Mouse (Mus musculus) layer of hippocampus, postnatal 25 days (tissue): ENCODE results near the gene Col28a1. TPM values are rescaled to one million over a fixed set of nuclear protein-coding genes. Genes with fewer than 3 reads are reported as not detected.

Experiments
- DNase-seq, 2 experiments: peaks; one replicate each; pipeline ENCODE4 v3.0.0; 2022; ENCODE audit warnings: mixed read lengths in 2 of 2, low spot score in 1 of 2; ENCODE audit errors: extremely low spot score in 1 of 2
- total RNA-seq, 2 experiments: library from RNA; stranded (reverse); gene quantifications; 2 replicates each; pipeline ENCODE4 v1.2.3; 2021

The Col28a1 gene
- total RNA-seq = under 1 TPM; 0.30 to 0.75 TPM

DNA sequence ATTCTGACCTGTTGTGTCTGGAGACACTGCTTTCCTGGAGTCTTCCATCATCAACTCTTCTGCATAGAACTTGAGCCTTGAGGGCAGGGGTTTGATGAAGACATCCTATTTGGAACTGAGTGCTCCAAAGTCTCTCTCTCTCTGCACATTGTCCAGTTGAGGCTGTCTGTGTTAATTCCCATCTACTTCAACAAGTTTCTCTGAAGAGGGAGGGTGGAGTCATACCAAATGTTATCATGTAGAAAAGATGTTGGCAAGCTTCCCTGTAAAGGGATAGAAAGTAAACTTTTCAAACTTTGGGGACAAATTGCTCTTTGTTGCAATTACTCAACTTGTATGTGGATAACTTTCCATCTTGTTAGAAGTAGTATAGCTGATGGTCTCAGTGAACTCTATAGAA lies at the start of gene Col28a1:
Gene Col28a1, minus strand, starts transcription at position 101 of the 400 bp plus-strand sequence.
- no peak for DNase-seq

DNA sequence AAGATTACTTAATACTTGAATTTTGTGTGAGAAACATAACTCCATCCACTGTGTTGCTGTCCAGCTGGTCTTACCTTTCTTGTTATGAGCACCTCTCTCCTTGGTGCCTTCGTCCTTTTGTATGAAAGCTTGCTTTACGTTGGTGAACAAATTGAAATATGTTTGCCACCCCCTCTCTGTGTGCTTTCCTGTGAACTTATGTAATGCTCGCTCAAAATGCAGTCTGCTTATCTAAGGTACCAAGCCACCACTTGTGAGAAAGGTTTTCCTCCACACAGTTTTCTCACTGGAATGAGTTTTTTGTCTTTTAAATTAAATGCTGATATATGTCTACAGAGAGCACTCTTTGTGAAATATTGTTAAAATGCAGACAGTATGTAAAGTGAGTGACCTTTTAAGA lies 36.2 kb upstream of the Col28a1 start:
- no peak for DNase-seq

DNA sequence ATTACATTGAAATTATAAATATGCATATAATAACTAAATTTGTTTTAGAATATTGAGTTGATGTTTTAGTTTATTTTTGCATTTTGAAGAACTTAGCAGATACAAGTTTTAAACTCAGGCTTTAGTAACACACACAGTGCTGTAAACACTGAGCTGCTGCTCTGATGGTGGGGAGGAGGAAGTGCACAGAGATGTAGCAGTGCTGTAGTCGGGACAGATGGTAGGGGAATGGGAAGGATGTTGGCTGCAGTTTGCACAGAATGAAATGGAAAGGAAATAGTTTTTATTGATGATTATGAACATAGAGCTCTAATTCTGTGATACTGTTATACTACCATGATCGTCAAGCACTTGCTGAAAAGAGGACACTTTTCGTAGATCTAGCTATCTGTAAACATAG lies 34.6 kb upstream of the Col28a1 start:
- no peak for DNase-seq

DNA sequence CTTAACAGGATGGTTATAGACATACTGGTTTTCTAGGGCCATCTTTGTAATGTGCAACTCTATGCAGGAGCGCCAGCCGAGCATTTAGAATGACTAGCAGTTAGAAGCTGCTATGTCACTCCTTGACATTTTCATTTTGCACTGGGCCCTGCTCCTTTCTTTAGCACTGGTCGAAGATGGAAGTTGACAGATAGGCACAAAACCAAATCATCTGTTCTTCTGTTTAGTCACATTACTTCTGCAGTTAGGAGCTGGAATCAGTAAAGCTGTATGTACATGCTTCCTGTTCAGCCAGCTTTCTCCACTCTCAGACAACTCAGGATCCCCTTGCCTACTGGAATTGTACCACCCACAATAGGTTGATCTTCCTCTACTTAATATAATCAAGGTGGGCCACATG lies 18.2 kb upstream of the Col28a1 start:
- DNase-seq = no peak

DNA sequence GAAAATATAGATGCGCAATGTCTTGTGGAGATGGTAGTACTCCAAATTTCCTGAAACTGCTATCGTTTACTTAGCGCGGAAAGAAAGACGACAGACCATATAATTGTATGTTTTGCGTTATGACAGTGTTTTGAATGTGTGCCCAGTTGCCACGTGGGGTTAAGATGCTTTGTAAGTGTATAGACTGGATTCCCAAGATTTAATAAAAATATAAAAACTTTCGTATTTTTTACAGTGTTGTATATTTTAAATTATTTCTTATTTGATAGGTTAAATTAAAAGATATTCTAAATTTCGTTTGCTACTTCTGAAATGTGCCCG lies 17.4 kb upstream of the Col28a1 start:
- DNase-seq = no peak

DNA sequence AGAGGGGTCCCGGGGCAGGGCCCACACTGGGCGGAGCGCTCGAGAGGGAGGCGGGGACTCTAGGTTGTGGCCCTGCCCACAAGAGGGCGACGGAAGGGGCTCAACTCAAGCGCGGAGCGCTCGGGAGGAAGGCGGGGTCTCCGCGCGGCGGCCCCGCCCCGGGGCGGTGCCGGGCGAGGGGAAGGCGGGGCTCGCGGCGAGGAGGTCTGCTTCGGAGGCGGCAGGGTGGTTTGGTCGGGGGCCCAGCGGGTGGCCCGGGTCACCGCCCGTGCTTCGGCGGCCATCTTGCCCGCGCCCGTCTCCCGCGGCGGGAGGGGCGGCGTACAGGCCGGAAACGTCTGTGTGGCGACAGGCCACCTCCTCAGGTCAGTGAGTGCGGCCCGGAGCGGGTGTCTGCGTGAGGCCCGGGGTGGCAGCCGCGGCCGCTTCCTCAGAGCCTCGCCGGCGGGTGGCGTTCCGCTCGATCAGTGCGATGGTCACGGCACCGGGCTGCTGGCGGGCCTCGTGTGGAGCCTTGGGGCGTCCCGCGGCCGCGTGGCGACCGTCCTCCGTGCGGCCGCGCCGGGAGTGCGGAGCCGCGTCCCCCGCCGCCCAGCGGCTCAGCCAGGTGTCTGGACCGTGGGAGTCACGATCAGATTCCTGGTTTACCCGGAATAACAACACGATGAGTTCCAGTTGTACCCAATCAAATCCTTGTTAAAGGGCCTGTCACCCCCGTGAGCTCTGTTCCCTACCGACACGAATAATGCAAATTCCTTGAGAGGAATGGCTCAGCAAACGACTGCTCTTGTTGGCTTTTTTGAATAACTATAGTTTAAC lies 16.8 kb upstream of the Col28a1 start, which contains the start of gene Mios:
Gene Mios, plus strand, starts transcription at position 176 of the 819 bp plus-strand sequence.
- peak; percentile 68 to 78 for DNase-seq

DNA sequence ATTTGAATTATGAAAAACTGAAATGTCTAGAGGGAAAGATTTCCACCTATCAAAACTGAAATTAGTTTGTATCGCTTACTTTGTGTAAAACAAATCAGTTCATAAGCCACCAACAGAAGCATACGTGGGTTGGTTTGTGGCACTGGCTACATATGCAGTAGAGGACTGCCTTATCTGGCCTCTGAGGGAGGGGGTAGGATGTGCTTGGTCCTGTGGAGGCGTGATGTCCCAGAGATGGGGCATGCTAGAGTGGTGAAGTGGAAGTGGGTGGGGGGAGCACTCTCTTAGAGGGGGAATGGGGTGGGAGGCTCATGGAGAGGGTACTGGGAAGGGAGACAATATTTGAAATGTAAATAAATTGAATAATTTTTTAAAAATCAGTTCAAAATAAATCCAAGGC lies 2.5 kb downstream of the Col28a1 start:
- no peak for DNase-seq

DNA sequence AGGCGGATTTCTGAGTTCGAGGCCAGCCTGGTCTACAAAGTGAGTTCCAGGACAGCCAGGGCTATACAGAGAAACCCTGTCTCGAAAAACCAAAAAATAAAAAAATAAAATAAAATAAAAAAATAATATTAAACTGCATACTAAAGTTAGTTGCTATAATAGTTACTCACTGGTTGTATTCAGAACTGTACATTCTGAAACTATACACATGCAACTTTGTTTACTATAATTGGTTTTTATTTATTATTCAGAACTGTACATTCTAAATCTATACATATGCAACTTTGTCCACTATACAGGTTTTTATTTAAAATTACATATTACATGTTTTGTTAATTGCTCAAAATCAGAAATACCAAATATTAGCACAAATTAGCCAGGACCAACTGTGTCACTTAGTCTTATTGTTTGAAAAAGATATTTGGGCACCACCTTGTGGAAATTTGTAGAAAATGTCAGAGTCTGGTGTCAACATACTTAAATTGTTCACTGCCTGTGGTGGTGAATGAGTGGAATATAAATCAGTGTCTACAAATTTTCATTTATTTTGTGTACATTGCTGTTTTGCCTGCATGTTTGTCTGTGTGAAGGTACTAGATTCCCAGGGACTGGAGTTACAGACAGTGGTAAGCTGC lies 3.7 kb downstream of the Col28a1 start:
- DNase-seq = no peak

DNA sequence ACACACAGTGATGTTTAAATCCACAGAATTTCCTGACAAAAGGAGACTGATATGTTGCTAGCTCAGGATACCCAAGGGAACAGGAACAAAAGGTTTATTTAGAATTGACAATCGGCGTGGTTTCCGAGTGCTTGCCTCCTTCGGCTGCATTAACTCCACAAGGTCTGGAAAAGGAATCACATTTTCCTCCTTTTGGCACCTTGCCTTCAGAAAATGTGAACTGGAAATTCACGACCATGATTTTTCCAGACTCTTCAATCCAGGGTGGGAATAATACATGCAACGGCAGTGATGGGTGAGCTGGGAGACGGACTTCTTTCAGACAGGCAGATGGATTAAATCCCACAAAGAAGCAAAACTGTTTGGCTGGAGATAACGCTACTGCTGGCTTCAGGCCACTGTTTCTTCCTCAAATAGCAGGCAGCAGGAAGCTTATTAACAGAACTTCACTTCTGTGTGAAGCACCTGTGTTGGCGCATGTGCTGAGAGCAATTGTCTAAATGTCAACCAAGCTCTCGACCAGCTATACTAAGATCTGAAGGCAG lies 13.9 kb downstream of the Col28a1 start:
- no peak for DNase-seq

DNA sequence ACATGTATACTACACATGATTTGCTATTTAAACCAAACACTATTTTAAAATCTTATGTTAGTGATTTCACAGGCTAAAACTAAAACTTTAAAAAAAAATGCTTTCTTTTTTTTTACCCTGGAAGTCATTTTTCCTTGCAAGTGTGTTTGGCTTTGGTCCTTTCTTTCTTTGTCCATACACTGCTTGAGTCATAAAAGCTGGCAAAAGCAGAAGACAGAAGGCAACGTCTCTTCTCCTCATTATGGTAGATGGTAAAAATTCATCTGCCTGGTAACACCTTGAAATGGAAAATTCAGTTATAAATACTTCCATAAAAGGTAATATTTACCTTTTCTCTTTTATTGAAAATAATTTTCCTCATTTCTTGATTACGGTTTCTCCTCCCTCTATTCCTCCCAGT lies 16.3 kb downstream of the Col28a1 start:
- DNase-seq = no peak

DNA sequence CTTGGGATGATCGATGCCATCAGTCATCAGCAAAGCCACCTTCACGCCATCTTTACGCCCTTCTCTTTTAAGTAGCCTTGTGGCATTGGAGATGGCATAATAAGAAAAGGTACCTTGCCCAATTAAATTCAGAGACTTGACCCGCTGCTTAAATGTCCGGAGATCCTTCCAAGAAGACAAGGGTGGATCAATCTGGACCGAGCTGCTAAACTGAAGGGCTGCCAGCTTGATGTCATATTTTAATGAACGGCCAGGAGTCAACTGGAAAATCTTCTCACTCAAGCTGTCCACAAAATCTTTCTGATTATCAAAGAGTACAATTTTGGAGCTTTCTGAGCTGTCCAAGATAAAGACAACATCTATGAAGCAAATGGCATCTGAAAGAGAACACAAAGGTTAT lies 17.1 kb downstream of the Col28a1 start:
- DNase-seq = no peak

DNA sequence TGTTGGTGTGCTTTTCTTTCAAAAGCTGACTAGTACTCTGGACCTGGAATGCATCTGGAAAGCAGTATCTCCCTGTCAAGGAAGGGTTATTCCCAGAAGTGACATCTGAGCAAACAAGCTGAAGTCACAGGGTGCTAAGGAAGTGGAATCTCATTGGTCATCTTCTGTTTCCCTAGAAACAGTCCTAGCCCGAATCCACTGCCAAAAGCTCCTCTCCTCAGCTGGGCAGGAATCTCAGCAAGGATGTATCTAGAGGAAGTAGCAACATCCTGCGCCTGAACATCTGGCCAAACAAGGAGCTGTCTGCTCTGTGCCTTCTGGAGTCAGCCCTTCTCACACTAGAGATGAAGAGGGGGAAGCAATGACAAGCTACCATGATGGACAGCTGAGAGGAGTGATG lies 18.4 kb downstream of the Col28a1 start:
- no peak for DNase-seq

DNA sequence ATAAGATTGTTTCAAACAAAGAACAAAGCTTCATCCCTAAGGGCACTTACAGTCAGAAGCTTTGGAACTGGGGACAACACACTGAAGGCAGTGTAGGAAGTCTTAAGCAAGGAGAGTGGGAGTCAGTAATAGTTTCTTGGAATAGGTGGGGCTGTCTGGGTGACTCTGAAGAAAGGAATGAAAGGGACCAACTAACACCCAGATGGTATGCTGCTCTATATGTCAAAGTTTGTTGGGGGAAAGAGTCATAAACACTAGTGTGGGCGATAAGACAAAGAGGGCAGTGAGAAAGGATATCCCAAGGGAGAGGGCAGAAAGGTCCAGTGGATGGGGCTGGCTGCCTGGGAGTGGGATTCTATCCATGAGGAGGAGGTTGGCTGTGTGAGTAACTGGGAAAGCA lies 20.3 kb downstream of the Col28a1 start:
- no peak for DNase-seq

DNA sequence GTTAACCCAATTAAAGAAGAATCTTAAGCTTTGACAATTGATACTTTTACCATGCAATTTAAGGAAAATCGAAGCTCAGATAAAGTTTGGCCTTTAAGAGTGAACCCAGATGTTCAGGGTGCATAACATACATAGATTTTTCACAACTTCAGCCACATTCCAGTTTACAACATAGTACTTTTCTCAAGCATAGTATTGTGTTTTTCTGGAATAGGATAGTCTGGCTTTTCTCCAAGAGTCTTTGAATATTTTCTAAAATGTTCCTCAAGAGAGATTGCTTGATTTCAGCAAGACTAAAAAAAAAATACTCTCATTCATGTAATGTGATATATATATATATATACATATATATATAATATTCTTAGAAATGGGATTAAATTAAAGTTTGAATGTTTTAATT lies 27.7 kb downstream of the Col28a1 start:
- no peak for DNase-seq

DNA sequence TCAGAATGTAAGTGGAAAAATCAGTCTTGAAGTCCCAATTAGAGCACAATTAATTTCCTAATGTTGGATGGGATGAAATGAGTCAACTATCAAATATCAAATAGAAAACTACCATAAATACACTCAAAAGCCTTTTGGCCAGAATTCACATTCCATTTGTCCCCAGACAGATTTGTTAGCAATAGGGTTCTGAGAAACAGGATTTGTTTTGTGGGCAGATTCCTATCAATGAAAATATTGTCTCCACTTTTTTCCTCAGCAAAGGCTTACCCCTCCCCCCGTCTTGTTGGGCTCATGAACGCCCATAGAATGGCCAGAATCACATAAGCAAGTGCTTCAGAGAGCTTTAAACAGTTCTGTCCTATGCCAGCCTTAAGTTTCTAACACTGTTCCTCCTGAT lies 32.4 kb downstream of the Col28a1 start:
- DNase-seq = no peak

DNA sequence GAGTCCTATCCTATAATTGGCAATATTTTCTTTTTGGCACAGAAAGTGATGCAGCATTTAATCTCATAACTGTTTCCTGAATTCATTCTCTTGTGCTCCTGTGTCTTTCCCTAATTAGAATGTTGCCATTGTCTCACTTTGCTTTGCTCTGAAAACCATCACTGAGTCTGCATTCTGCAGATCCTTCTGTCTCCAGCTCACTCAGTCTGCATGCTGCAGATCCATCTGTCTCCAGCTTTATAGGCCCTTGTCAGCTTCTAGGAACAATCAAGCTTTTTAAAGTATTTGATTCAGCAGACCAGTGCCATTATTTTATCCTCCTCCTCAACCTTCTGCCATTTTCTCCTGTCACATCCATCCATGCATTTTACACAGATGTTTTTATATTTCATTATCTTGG lies 35.3 kb downstream of the Col28a1 start:
- DNase-seq = no peak

DNA sequence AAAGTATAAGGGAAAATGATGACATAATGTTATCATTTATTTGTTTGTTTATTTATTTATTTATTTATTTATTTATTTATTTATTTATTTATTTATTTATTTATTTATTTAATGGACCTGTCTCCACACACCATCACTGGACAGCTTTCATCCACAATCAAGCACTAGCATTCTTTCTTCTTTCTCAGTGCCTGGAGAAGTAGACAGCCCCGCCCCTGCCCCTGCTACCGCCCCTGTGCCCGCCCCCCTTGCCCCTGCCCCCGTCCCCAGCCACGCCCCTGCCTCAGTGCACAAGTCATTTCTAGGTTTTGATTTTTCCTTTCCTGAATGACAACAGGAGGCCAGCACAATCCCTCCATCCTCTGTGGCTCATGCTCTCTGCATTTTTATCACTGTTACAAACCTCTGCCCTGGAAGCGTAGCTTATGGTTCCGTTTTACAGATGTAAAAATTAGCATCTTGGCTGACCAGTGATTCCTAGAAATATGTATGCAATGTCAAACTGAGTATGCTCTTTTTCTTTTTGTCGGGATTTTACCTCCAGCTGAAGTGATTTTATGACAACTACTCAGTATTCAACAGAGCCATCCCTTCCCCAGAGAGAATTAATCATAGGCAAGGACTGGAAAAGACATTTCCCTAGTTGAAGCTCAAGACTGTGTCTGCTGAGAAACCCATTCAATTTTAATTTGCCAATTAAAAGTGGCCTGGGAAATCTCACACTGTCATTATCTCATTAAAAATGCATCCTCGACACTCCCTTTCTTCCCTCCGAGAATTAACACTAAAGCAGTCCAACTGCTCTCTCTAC lies 39.7 kb downstream of the Col28a1 start:
- no peak for DNase-seq

DNA sequence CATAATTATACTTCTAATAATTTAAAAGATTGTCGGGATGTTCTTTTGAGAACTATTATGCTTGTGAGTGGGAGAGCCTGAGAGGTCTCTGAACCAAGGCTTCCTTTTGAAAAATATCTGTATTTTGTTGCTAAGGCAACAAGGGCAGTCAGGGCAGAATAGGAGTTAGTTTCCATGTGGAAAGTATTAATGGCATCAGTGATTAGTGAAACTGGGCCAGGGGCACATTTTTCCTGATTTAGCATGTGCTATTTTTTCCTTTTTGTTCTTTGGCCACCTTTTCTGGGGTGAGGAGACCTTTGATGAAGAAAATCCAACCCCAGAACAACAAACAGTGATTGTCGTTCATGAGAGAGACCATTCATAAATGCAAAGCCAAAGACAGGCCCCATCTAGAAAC lies 43.5 kb downstream of the Col28a1 start:
- no peak for DNase-seq

DNA sequence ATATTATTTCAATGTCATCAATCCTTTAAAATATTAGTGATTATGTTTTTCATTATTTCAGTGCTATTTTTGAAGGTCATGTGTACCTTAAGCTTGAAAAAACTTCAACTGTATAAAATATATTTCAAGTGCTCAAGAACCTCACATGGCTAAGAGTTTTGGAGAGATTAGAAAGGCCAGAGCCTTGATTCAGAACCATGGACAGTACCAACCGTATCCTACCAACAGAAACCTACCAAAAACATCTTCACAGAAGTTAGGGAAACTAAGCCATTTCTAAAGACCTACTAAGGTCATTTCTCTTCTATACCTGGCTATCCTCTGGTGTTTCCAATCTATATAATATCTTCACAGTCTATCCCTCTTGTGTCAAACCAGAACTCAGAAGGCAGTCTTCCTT lies 50.5 kb downstream of the Col28a1 start:
- DNase-seq = no peak

DNA sequence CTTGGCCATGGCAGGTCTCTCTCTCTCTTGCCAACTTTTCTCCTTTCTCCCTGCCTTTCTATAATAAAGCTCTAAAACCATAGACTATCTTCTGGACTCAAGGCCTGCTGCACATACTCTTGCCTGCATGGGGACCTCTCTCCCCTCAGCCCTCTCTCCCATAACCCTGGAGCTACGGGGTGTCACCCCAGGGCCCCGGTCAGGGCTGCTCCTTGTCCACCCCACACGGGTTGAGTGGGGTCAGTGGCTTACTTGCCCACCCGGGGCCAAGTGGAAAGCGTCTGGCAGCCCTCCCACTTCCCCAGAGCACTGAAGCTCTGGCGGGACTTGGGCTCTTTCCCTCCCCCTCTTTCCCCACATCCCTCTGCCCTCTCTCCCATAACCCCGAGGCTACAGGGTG lies 62.3 kb downstream of the Col28a1 start:
- no peak for DNase-seq

DNA sequence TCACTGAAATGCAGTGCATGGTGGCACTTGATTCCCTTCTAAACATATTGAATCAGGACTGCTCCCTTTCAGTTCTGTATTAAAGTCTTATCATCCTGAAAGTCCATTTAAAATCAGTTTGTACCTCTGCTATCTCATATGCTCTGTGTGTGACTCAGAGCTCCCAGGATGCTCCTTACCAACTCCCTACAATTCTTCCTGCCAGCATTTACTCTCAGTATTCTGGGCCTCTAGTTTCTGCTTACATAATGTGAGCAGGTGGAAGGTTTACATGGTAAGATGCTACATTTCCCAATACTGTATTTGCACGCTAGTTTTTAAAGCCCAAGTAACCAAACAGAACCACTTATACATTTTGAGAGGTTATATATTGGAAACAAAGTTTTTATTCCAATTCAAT lies 64.3 kb downstream of the Col28a1 start:
- DNase-seq = no peak
